Mouse (Mus musculus) heart, postnatal 0 days (tissue): ENCODE measurements around the gene Hipk2.

ENCODE experiments used
- CTCF ChIP-seq: IDR thresholded peaks from 2 replicates; pipeline ENCODE4 v1.5.1; 2016; ENCODE audit warnings: antibody characterized with exemption, control low read depth, low read depth
- EP300 ChIP-seq: IDR thresholded peaks from 2 replicates; pipeline ENCODE4 v1.6.1; 2016; ENCODE audit warnings: antibody characterized with exemption, low read depth

- TF ChIP-seq EP300 (no peak), CTCF (no peak)
These were observed 24.6 kb upstream of the Hipk2 start for GRCm38 (mm10) chr6:38900479-38901126.
